Mouse (Mus musculus) skeletal muscle tissue, adult 2 months (tissue): Measurements from ENCODE around the gene Hibadh.

Experiments used
- DNase-seq: peaks from one replicate; pipeline ENCODE4 v3.0.0-alpha.2; 2012; ENCODE audit warnings: low read depth, low spot score

The Hibadh gene

DNA sequence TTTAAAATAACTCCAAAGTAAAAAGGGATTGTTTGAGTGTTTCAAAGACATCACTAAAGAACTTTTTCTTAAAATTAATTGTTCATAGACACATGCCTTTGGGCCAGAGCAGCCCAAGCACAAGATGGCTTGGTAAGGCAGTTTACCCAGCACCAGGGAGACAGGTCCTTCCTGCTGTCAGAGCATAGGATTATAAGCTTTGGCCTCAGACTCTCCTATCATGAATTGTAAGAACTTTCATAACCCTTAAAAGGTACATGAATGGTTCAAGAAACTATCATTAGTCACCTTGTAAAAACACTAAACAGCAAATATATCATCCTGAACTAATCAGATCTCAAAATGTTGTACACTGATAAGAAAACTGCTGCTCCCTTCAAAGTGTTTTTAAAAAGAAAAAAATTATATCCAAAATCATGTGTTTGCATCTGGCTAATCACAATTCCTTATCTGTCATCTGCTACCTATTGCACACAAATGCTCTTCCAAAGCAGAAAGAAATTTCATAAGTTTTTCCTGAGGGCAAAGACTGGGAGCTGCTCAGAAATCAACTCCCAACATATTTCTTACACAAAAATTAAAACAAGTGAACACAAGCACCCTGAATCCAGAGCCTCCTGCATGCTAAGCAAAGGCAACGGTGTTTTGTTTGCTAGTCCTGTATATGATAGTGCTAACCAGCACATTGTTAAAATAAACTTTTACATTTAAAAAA is 1.6 kb downstream of the Hibadh start:
- DNase-seq, result no peak

GRCm38 (mm10) chr6:52637337-52637736 is 2.9 kb downstream of the Hibadh start:
- DNase-seq, result no peak

DNA sequence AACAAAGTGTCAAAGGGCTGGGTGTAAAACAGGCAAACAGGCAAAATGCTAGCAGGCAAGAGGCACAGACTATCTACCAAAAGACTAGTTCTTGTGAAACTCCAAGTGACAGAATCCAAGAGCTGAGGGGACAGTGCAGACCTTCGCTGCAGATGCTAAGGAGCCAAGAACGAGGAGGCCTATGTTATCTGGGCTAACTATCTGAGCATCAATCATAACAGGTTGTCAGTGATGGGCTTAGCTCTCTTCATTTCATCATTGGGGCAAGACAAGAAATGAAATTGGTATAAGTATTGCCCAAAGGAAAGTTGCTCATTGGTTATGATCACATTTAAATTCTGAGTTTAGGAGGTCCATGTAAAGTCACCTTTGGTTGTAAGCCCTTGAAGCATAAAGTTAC is 4.8 kb downstream of the Hibadh start:
- no peak for DNase-seq

GRCm38 (mm10) chr6:52630625-52631024 is 9.6 kb downstream of the Hibadh start:
- no peak for DNase-seq

- DNase-seq, result no peak
These were observed 11.0 kb downstream of the Hibadh start for GRCm38 (mm10) chr6:52629180-52629579.

- DNase-seq, result no peak
These were observed 13.5 kb downstream of the Hibadh start for GRCm38 (mm10) chr6:52626735-52627134.

GRCm38 (mm10) chr6:52623741-52624140 is 16.4 kb downstream of the Hibadh start:
- no peak for DNase-seq

DNA sequence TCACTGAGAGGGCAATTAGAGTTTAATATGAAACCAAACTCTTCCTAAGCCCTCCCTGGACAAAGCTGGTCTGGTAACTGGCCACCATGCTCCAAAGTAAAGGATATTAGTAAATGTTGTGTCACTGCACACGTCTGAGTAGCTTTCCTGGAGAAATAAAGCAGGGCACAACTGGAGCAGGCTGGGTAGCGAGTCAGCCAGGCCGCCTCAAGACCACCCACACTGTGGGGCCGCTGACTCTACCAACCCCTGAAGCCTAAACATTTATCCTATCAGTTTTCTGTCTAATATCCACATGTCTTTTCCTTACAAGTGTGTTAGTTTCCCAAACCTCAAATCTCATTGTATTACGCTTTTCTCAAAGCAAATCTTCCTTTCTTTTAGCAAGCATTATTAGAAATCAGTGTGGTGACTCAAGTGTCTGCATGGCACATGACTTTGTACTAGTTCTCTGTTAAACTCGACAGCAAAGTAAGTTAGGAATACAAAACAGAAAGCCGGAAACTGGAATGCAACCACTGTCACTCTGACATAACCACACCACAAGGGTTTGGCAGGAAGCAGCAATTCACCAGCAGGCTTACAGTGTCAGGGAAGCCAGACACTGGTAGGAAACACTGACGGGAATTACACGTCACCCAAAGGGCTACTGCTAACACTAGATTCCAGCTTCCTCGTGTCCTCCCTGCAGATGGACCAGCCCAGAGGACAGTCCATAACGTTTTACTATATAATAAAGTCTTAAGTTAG is 18.3 kb downstream of the Hibadh start:
- DNase-seq, result no peak

- DNase-seq, result no peak
These were observed 20.1 kb downstream of the Hibadh start for GRCm38 (mm10) chr6:52620090-52620489.

GRCm38 (mm10) chr6:52609626-52610352 is 30.4 kb downstream of the Hibadh start:
- peak; percentile 36 for DNase-seq

GRCm38 (mm10) chr6:52608121-52608520 is 32.1 kb downstream of the Hibadh start:
- DNase-seq, result no peak

DNA sequence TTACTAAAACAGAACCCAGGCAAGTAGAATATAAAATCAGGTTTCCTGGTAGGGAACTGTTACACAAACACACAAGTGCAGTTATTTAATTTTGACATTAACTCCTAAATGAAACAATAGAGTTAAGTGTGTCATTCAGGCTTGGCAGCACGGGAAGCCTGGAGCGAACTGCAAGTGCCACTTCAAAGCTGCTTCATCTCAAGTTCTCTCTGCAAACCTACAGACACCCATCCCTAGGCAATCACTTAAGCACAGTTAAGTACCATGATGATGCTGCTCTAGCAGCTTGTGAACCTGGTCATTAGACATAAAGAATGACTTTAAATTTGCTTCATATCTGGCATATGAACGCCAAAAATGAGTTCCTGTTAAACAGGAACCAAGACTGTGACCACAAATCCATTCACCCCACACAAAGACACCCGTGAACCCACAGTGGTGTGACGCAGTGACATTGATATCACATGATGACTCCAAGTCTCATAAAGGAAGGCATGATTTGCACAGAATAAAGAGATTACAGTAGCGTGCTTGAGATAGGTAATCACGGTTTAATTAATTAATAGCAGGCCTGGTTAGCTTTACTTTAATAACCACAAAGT is 33.3 kb downstream of the Hibadh start:
- no peak for DNase-seq

DNA sequence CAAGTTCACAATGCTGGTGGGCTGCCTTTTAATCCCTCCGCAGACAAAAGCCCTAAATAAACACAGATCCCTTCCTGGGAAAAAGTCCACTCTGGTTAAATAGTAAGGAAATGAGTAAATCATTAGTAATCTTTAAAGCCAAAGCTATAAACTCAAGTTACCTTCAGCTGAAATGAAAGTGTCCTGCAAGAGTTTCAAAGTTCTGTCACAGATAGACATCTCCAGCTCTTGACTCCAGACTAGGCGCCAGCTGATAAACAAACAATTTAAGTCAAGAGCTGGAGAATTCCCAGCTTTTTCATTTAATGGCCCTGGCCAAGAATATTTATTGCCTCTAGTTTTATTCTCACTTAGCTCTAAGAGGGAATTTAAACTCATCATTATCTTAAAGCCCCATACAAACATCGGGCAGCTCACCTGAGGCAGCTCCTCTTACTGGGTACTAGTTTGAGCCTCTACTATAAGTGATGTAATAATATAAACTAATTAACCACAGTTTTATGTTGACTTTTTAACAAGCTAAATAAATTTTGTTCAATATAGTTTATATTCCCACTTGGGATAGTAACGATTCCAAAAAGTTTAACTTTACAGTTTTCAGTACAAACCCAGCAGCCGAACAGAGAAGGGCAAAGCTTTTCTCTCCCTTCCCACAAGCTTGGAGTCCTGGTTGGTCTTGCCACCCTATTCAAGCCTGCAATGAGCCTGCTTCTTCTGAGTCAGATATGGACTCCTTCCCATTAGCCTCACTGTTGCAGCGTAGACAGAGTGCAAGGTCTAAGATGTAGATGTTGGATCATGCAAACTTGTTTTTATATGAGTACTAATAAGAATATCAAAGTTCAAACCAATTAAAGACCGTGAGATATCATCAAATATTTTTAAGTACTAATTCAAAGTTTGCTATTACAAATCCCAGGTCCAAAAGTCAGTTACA is 38.2 kb downstream of the Hibadh start:
- DNase-seq, result no peak

DNA sequence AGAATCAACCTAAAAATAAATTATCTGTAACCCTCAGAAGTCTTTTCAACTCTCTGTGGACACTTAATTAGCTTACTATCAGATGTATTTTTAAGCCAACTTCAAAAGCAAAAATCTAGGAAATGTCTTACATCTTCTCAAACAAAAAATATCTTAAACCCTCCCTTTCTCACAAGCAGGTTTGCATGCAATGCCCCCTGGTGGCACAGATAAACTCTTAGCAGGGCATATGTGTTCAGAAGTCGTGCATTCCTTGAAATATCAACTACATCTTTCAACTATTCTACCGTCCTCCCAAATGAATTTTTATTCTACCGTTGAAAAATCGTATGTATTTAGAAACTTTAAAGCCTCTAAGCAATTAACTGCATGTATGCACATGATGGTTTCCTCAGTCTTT is 39.1 kb downstream of the Hibadh start:
- no peak for DNase-seq

- DNase-seq, result no peak
These were observed 45.4 kb downstream of the Hibadh start for GRCm38 (mm10) chr6:52594752-52595151.

GRCm38 (mm10) chr6:52586564-52586963 is 53.6 kb downstream of the Hibadh start:
- no peak for DNase-seq

DNA sequence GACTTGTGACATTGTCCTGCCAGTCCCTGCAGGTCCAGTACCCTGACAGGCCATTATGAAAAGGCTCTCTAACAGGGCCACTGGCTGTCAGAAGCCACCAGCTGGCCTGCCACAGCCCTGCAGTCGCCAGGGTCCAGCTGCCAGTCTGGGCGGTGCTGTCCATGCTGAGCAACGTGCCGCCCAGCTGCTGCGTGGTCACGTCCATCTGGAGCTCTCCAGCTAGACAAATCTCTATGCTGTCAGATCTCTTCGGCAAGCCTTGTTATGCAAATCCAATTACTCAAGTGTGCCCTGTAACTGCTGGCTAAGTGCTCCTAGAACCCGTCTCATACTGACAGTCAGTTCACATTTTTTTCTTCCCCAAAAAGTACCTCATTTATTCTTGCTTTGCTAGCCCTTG is 55.8 kb downstream of the Hibadh start:
- peak; percentile 78 for DNase-seq

DNA sequence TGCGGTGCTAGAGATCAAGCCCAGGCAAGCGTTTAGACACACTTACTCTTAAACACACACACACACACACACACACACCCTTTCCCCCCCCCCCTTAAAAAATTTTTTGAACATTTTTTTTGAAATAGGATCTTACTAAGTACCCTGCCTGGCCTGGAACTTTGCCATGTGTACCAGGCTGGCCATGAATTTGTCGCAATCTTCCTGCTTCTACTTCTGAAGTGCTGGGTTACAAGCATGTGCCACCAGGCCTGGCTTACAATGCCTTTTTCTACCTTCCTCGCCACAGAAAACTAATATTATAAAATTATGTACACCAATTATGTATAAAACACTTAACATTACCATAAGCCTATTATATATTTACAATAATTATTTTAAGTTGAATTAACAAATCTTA is 59.1 kb downstream of the Hibadh start:
- DNase-seq, result no peak

DNA sequence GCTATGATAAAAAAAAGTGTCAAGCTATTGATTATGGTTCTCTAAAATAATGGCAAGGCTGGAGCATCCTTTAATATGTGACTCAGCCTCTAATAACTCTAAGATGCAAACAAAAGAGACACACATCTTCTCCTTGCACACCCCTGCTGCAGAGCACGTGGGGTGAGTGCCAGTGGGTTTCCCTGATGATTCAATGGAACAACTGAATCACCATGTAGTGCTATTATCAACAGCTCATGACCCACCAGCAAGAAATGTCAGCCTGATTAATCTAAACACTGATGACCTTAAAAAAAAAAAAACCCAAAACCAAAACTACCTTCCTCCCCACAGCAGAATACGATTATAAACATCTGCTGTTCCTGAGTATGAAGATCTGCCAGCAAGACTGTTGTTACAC is 61.9 kb downstream of the Hibadh start:
- no peak for DNase-seq

DNA sequence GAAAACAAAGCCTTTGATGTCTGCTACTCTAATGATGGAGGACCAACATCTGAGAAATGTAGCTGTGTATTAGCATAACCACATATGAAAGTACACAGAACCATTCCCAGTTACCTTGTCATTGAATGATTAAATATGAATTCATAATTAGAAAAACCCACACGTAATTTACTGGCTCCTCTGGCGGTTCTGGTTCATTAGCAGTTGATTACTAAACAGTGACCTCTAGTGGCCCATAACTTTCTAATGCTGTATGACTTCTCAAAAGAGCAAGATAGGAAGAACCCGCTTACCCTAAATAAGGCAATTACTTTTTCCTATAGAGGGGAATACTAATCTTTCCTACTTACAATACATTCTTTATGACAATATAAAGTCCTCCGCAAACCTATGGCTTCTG is 62.9 kb downstream of the Hibadh start:
- DNase-seq, result peak; percentile 19

GRCm38 (mm10) chr6:52568706-52569105 is 71.5 kb downstream of the Hibadh start:
- no peak for DNase-seq
